Mouse (Mus musculus) midbrain, embryonic 13.5 days (tissue): ENCODE results near the gene Fscn3. TPM values are rescaled to one million over a fixed set of nuclear protein-coding genes. Genes with fewer than 3 reads are reported as not detected.

ENCODE experiments used
- ATAC-seq: fragments of 200-750 bp; cut with Nextera tagmentation; 2 replicates; pipeline ENCODE4 v1.8.0; 2017; ENCODE audit warnings: mild to moderate bottlenecking, moderate TSS enrichment, moderate library complexity
- H3K27ac ChIP-seq: fragments of 300-500 bp; sonication (generic); 2 replicates; pipeline ENCODE4 v1.5.1; 2015; ENCODE audit warnings: inconsistent platforms, mild to moderate bottlenecking, moderate library complexity
- H3K27me3 ChIP-seq: fragments of 300-500 bp; sonication (generic); 2 replicates; pipeline ENCODE4 v1.6.1; 2015; ENCODE audit warnings: mild to moderate bottlenecking, inconsistent platforms
- H3K36me3 ChIP-seq: fragments of 300-500 bp; sonication (generic); 2 replicates; pipeline ENCODE4 v1.6.1; 2015; ENCODE audit warnings: mild to moderate bottlenecking, inconsistent platforms
- H3K4me1 ChIP-seq: fragments of 300-500 bp; sonication (generic); replicated peaks from 2 replicates; pipeline ENCODE4 v1.6.1; 2015; ENCODE audit warnings: inconsistent platforms
- H3K4me2 ChIP-seq: fragments of 300-500 bp; sonication (generic); replicated peaks from 2 replicates; pipeline ENCODE4 v1.6.1; 2015; ENCODE audit warnings: moderate library complexity, mild to moderate bottlenecking, inconsistent platforms
- H3K4me3 ChIP-seq: fragments of 300-500 bp; sonication (generic); replicated peaks from 2 replicates; pipeline ENCODE4 v1.5.1; 2015; ENCODE audit warnings: mild to moderate bottlenecking, inconsistent platforms
- H3K9ac ChIP-seq: fragments of 300-500 bp; sonication (generic); replicated peaks from 2 replicates; pipeline ENCODE4 v1.6.1; 2015; ENCODE audit warnings: mild to moderate bottlenecking, inconsistent platforms
- H3K9me3 ChIP-seq: fragments of 300-500 bp; sonication (generic); 2 replicates; pipeline ENCODE4 v1.6.1; 2016; ENCODE audit warnings: mild to moderate bottlenecking, inconsistent platforms
- WGBS: fragments of 180-500 bp; shearing (Covaris S2); methylation state at CpG from one replicate; pipeline ENCODE4 v1.1.7; 2015; 5-methylcytosine and 5-hydroxymethylcytosine counted together
- polyA plus RNA-seq: library from polyadenylated mRNA; unstranded; fragments of >200 nt; fragmentation: Nextera tagmentation; extraction: Ambion mirVana; gene quantifications from 2 replicates; pipeline ENCODE4 v1.2.1, GENCODE M21; 2015

Gene Fscn3
- polyA plus RNA-seq = 0.16 TPM in 1 of 2 replicates, not detected in the other

DNA sequence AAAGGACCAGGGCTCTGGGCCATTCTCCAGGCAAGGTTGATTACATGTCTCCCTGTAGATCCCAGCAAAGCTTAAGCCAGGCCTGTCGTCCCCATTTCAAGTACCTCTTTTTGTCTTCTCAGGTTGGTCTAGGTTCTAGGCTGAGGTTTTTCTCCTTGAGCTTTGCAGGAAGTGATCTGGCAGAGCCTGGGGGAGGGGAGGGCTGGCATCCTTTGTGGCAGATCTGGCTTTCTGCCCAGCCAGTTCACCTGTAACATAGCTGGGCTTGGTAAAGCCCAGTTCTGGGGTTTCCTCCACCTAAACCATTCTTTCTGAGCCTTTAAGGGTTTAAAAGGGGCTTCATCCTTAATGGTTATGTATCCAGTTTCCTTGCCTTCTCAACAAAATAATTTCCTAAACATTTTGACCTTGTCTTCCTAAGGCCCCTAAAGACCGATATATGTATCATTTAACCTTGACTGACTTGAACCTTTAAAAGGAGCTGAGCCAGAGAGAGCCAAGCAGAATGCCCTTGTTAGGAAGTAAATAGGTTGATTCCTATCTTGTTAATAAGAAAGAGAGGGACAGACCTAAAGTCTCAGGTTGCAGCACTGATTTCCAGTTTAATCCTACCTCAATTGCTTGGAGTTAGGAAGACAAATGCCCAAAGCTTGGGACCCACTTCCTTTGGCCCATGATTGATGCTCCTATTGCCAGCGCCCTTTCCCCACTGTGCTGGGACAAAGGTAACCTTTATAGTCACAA is at the start of gene Fscn3:
TSS of gene Fscn3 (plus strand) at position 694 of the 744 bp plus-strand sequence.
- Histone ChIP-seq H3K36me3 (peaks cover 24% of the 10 kb centered on the region), H3K4me2 (no peak within 1 kb of the TSS), H3K27ac (no peak within 1 kb of the TSS), H3K9ac (no peak within 1 kb of the TSS), H3K9me3 (no peaks in the 10 kb centered on the region), H3K4me1 (peaks cover 21% of the 10 kb centered on the region), H3K4me3 (no peak within 1 kb of the TSS), H3K27me3 (no peaks in the 10 kb centered on the region)
- WGBS = 75% methylated on average over 3 of the region's 3 CpGs
- ATAC-seq = no peak

DNA sequence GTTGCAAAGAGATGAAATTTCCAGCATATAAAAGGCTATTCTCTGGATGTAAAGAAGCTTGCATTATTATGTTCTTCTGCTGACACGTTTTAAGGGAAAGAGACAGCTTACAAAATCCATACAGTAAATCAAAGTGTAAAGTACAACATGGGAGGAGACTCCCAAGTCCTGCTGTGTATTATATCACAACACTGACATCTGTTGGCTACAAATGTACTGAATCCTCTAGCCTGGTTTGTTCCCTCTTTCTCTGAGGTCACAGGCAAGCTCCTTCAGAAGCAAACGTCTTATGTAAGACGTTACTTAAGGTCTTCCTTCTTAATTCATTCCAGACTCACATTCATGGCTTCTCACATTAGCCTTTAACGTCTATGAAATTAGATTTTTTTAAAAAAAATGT is 45.6 kb upstream of the Fscn3 start:
- ATAC-seq = no peak
- WGBS = 67% methylated on average over 4 of the region's 4 CpGs
- H3K4me1 ChIP-seq = no peaks in the 10 kb centered on the region
- H3K36me3 ChIP-seq = no peaks in the 10 kb centered on the region
- H3K9ac ChIP-seq = no peak overlapping the region
- no peaks in the 10 kb centered on the region for H3K27me3 ChIP-seq
- H3K27ac ChIP-seq = no peak overlapping the region
- H3K9me3 ChIP-seq = no peaks in the 10 kb centered on the region
- H3K4me2 ChIP-seq = no peak overlapping the region
- no peak overlapping the region for H3K4me3 ChIP-seq

DNA sequence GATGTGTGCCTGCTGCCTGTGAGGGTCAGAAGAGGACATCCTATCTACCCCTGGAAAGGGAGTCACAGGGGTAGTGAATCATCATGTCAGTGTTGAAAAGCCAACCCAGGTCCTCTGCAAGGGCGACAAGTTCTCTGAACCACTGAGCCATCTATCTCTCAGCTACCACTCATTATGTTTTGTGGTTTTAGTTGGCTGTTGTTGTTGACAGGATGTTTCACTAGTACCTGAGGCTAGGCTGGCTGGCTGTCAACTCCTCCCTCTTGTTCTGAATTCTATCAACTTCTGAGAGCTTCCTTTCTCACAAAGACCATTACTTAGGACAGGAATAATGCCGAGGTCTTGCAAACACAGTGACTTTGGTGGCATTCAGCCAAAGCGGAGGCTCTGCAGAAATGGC is 42.4 kb upstream of the Fscn3 start:
- H3K27me3 ChIP-seq = no peaks in the 10 kb centered on the region
- no peak for ATAC-seq
- H3K4me2 ChIP-seq = no peak overlapping the region
- H3K4me1 ChIP-seq = no peaks in the 10 kb centered on the region
- H3K36me3 ChIP-seq = no peaks in the 10 kb centered on the region
- WGBS = 94% methylated on average over 3 of the region's 3 CpGs
- H3K4me3 ChIP-seq = no peak overlapping the region
- H3K27ac ChIP-seq = no peak overlapping the region
- H3K9ac ChIP-seq = no peak overlapping the region
- no peaks in the 10 kb centered on the region for H3K9me3 ChIP-seq

DNA sequence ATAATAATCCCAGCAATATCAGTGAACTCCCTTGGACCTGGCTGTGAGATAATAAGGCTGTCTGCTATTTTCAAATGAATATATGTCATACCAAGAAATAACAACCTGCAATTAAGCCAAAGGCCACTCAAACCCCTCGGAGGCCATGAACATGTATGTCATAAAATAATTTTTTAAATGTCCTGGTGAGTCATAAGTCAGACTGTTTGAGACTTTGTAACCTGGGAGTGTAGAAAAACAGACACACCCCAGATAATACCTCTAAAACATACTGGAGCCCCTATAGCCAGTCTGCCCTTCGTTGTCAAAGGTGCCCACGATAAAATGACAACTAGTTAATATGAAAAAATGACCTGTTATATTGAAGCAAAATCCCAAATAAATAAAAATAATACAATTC is 38.6 kb upstream of the Fscn3 start:
- H3K36me3 ChIP-seq = no peaks in the 10 kb centered on the region
- H3K4me2 ChIP-seq = no peak overlapping the region
- no peaks in the 10 kb centered on the region for H3K9me3 ChIP-seq
- H3K27me3 ChIP-seq = peaks cover 9% of the 10 kb centered on the region
- ATAC-seq = no peak
- no peak overlapping the region for H3K27ac ChIP-seq
- no peak overlapping the region for H3K9ac ChIP-seq
- WGBS = 92% methylated on average over 3 of the region's 3 CpGs
- H3K4me3 ChIP-seq = no peak overlapping the region
- no peaks in the 10 kb centered on the region for H3K4me1 ChIP-seq

GRCm38 (mm10) chr6:28396051-28396852 is 31.3 kb upstream of the Fscn3 start:
- Histone ChIP-seq H3K36me3 (no peaks in the 10 kb centered on the region), H3K4me2 (peak overlapping the region; percentile 57), H3K9ac (peak overlapping the region; percentile 64), H3K27ac (peak overlapping the region; percentile 78; the same call in 1 of the 2 replicates), H3K9me3 (no peaks in the 10 kb centered on the region), H3K4me1 (peaks cover 22% of the 10 kb centered on the region), H3K27me3 (peaks cover 39% of the 10 kb centered on the region), H3K4me3 (peak overlapping the region; percentile 40)
- peak; percentile 51 for ATAC-seq
- WGBS = 9% methylated on average over 15 of the region's 15 CpGs

DNA sequence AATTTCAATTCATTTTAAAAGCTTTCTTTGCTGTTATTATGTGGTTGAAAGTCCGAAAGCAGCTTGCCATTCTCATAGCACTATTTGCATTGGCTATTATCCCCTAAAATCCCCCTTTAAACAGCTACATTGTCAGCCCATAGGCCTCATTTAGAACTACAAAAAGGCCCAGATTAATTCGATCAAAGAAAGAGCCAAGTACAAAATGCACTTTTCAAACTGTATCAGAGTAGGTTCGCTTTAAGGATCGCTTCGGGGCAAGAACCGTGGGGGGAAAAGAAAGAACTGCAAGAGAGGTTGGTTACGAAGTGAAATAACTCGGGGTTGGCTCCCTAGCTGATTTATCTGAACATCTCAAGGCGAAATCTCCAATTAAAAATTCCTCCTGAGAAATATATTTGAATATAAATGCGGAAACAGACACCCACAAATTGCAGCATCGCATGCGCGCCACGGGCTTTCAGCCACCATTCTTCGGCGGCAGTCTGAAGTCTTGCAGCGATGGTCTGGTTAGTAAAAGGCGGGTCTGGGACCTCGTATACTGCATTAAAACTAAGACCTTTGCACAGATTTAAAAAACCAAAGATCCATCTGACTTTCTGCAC is 30.6 kb upstream of the Fscn3 start:
- Histone ChIP-seq H3K4me3 (peak overlapping the region; percentile 40), H3K9me3 (no peaks in the 10 kb centered on the region), H3K9ac (peak overlapping the region; percentile 64), H3K27me3 (peaks cover 39% of the 10 kb centered on the region), H3K36me3 (no peaks in the 10 kb centered on the region), H3K4me1 (peaks cover 22% of the 10 kb centered on the region), H3K27ac (peak overlapping the region; percentile 78), H3K4me2 (peak overlapping the region; percentile 57)
- WGBS = under 1% methylated on average over 19 of the region's 19 CpGs
- ATAC-seq = peak; percentile 48

DNA sequence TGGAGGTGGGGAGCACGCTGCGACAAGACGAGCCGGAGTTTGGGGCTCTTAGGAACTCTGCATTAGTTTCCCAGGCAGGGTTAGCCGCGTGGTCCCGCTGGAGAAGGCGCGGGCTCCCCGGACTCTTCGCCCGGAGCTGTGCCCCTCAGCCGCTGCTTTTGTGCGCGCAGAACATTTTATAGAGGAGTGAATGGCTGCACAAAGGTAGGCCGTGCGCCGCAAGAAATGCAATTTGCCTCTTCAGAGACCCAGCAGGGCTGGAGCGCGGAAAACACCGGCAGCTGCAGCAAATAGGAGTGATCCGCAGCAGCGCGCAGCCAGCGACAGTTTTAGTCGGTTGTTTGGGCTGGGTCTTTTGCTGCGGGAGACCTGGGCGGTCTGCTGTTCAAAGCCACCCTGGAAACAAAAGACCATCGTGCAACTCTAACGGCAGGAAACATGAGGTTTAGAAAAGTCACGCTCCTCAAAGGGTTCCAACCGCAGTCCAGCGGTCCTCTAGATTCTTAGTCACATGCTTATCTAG is 29.8 kb upstream of the Fscn3 start, which contains the start of gene Zfp800:
TSS of gene Zfp800 (minus strand) at position 325 of the 523 bp plus-strand sequence.
- under 1% methylated on average over 33 of the region's 33 CpGs for WGBS
- Histone ChIP-seq H3K27me3 (peaks cover 35% of the 10 kb centered on the region), H3K9me3 (no peaks in the 10 kb centered on the region), H3K4me3 (peak within 1 kb of the TSS; percentile 40), H3K27ac (peak within 1 kb of the TSS; percentile 78), H3K9ac (peak within 1 kb of the TSS; percentile 64), H3K4me1 (peaks cover 22% of the 10 kb centered on the region), H3K36me3 (no peaks in the 10 kb centered on the region), H3K4me2 (peak within 1 kb of the TSS; percentile 57)
- peak; percentile 66 for ATAC-seq

GRCm38 (mm10) chr6:28398726-28399125 is 28.9 kb upstream of the Fscn3 start:
- no peak overlapping the region for H3K27ac ChIP-seq
- H3K4me3 ChIP-seq = no peak overlapping the region
- 0 out of 2 replicates have a peak, but pooled peaks cover under 1% of the 10 kb centered on the region for H3K9me3 ChIP-seq
- H3K36me3 ChIP-seq = no peaks in the 10 kb centered on the region
- no peak overlapping the region for H3K9ac ChIP-seq
- peaks cover 22% of the 10 kb centered on the region for H3K4me1 ChIP-seq
- H3K4me2 ChIP-seq = no peak overlapping the region
- peaks cover 33% of the 10 kb centered on the region for H3K27me3 ChIP-seq
- 90% methylated on average over 3 of the region's 3 CpGs for whole genome bisulfite sequencing
- ATAC-seq = no peak

- no peak for ATAC-seq
- no peak overlapping the region for H3K27ac ChIP-seq
- H3K4me3 ChIP-seq = no peak overlapping the region
- no peaks in the 10 kb centered on the region for H3K36me3 ChIP-seq
- H3K4me2 ChIP-seq = no peak overlapping the region
- WGBS = 95% methylated on average over 4 of the region's 4 CpGs
- no peak overlapping the region for H3K9ac ChIP-seq
- peaks cover 22% of the 10 kb centered on the region for H3K4me1 ChIP-seq
- H3K27me3 ChIP-seq = peaks cover 26% of the 10 kb centered on the region
- 0 out of 2 replicates have a peak, but pooled peaks cover 4% of the 10 kb centered on the region for H3K9me3 ChIP-seq
Measured at GRCm38 (mm10) chr6:28399791-28400190, 27.8 kb upstream of the Fscn3 start.

- Histone ChIP-seq H3K9me3 (no peaks in the 10 kb centered on the region), H3K4me2 (no peak overlapping the region), H3K4me3 (no peak overlapping the region), H3K4me1 (no peaks in the 10 kb centered on the region), H3K27ac (no peak overlapping the region), H3K36me3 (peaks cover 16% of the 10 kb centered on the region), H3K9ac (no peak overlapping the region), H3K27me3 (no peaks in the 10 kb centered on the region)
- 95% methylated on average over 9 of the region's 9 CpGs for WGBS
- no peak for ATAC-seq
Measured at GRCm38 (mm10) chr6:28410053-28410452, 17.5 kb upstream of the Fscn3 start.

GRCm38 (mm10) chr6:28411236-28411635 is 16.4 kb upstream of the Fscn3 start:
- peaks cover 24% of the 10 kb centered on the region for H3K36me3 ChIP-seq
- H3K4me1 ChIP-seq = no peaks in the 10 kb centered on the region
- H3K4me3 ChIP-seq = no peak overlapping the region
- H3K9me3 ChIP-seq = no peaks in the 10 kb centered on the region
- H3K9ac ChIP-seq = no peak overlapping the region
- no peak for ATAC-seq
- no peak overlapping the region for H3K4me2 ChIP-seq
- no peak overlapping the region for H3K27ac ChIP-seq
- H3K27me3 ChIP-seq = no peaks in the 10 kb centered on the region
- 71% methylated on average over 2 of the region's 2 CpGs for WGBS
